Mouse (Mus musculus): ENCODE measurements at regions not wholly inside any gene's neighbourhood (a gene's known extent, or its start where the extent isn't known, plus 50 kb on each side); places are given as distances from the start of the nearest gene placed in this dataset.

DNA sequence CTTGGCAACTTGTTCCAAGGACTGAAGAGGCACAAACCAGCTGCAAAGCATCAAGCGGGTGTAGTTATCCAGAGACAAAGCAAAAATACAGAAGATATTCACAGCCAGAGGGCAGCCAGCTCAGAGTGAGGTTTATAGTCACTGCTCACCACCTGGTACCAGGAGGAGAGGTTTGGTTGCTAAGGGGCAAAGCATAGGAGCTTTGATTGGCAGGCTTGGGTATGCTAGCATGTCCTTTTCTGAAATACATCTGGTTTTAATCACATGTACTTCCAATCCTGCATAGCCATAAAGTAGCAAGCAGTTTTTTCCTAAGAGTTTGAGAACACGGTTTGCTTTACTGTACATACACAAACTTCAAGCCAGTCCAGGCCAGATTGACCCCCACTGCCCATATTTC lies 349.4 kb downstream of the Matn1 start:
- no peak for DNase-seq (ENCODE audit: low spot score)

DNA sequence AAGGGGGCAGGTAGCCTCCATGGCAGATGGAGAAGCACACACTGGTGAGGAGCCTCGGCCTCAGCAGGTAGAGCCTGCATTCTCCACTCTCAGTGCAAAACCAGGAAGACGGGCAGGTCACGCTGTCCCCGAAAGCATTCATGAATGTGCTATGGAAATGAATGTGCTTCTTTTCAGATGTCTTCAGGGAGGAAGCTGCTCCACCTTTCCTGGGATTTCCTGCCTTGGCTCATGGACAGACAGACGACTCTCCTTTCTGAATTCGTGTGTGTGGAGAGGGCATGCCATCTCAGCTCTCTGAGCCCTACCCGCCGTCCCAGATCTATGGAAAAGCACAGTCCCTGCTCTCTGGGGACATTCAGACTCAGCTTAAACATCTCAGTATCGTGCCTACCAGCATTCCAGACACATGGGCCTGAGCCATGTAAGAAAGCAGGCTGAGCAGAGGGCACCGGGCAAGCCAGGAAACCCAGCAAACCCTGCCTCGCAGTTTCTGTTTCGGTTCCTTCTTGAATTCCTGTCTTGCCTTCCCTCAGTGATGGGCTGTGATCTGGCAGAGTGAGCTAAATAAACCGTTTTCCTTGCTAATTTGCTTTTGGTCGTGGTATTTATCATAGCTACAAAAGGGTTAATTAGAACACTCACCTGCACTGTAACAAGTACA lies 354.0 kb downstream of the Matn1 start:
- DNase-seq (ENCODE audit: low spot score), result no peak

DNA sequence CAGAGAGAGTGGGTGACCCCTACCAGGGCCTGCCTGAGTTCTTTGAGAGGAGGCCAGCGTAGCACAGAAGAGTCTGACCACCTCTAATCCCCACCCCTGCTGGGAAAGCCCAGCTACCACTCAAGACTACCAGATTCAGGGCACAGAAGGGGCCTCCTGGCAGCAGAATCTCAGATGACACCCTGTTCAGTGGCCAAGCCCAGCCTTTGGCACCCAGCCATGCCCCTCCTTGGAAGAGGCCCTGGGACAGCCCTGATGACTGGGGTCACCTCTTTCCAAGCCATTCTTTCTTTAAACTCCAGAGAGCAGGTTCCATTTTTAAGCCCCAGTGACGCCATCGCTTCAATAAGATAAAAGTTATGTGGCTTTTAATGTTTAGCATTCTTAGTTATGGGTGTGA lies 359.8 kb downstream of the Matn1 start:
- no peak for DNase-seq (ENCODE audit: low spot score)

- no peak for DNase-seq (ENCODE audit: low spot score)
Observed at GRCm38 (mm10) chr4:131304361-131304777, 360.2 kb downstream of the Matn1 start.

DNA sequence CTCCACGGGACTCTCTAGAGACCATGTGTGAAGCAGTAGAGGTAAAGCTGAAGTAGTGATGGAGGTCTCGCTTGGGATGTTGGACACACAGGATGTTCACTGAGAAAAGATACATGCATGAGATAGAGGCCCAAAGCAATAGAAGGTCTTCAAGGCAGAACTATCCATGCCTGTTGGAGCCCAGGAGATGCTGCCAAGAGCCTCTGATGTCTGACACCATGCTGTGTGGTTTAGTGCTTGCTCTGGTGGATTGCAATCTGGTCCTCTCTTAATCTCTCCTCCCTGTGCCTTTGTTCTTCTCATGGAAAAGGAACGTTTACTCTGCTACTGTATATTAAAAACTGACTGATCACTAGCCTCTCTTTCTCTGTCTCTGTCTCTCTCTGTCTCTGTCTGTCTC lies 370.0 kb downstream of the Matn1 start:
- no peak for DNase-seq (ENCODE audit: low spot score)

GRCm38 (mm10) chr4:131316041-131316440 lies 371.9 kb downstream of the Matn1 start:
- DNase-seq (ENCODE audit: low spot score), result no peak

DNA sequence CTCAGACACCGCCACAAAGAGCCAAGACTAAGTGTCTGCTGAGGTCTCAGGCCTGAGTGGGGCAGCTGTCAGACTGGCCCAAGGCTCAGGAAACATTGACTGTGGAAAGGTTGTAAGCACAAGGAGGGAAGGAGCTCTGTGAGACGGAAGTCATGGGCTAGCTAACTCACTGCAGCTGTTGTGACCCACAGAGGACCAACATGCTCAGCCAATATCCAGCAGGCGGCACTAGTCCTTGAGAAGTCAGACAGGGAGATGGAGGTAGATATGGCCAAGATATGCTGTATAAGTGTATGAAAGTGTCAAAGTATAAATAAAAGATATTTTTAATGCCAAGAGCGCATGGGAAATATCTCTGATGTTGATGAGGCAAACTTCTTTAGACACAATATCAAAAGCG lies 378.1 kb downstream of the Matn1 start:
- DNase-seq (ENCODE audit: low spot score), result no peak

- no peak for DNase-seq (ENCODE audit: low spot score)
Observed at GRCm38 (mm10) chr4:131324486-131324885, 380.3 kb downstream of the Matn1 start.

GRCm38 (mm10) chr4:131325200-131325599 lies 381.0 kb downstream of the Matn1 start:
- DNase-seq (ENCODE audit: low spot score), result no peak

DNA sequence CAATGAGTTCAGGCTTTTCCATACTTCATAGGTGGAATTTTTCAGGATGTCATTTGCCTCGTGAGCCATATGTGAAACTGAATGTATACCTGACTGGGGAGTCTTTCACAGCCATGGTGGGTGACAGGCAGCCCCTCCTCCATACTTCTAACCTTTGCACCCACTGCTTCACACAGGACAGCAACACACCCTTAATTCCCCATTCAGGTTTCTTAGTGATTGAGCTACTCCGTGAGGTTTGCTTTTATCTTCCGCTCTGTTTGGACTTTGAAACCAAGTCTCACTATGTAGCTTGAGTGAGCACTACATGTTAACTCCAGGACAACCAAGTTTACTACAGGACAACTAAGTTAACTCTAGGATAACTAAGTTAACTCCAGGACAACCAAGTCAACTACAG lies 381.4 kb downstream of the Matn1 start:
- no peak for DNase-seq (ENCODE audit: low spot score)

- DNase-seq (ENCODE audit: low spot score), result no peak
Observed at GRCm38 (mm10) chr4:131329398-131329797, 385.2 kb downstream of the Matn1 start.

DNA sequence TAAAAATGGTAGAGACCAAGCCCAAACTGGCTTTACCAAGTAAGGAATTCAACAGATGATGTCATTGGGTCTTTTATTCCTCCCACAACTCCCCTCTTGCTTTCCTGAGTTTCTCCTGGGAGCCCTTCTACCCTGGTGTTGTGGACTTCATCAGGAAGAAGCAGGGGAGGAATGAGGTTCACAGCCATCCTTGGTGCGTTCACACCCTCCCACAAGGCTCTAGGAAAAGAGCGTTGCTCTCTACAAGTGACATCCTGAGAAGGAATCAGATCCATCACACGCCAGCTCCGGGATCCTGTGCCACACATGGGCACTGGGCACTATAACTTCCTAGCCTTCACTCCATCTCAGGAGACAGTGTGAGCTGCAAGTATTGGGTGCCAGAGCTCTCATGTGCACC lies 387.5 kb downstream of the Matn1 start:
- no peak for DNase-seq (ENCODE audit: low spot score)

- no peak for DNase-seq (ENCODE audit: low spot score)
Observed at GRCm38 (mm10) chr4:131336801-131337200, 392.6 kb downstream of the Matn1 start.

GRCm38 (mm10) chr4:131340993-131341695 lies 397.0 kb downstream of the Matn1 start:
- DNase-seq (ENCODE audit: low spot score), result no peak

- no peak for DNase-seq (ENCODE audit: low spot score)
Observed at GRCm38 (mm10) chr4:131346727-131347126, 402.5 kb downstream of the Matn1 start.

- DNase-seq (ENCODE audit: low spot score), result no peak
Observed at GRCm38 (mm10) chr4:131350268-131350667, 406.1 kb downstream of the Matn1 start.

DNA sequence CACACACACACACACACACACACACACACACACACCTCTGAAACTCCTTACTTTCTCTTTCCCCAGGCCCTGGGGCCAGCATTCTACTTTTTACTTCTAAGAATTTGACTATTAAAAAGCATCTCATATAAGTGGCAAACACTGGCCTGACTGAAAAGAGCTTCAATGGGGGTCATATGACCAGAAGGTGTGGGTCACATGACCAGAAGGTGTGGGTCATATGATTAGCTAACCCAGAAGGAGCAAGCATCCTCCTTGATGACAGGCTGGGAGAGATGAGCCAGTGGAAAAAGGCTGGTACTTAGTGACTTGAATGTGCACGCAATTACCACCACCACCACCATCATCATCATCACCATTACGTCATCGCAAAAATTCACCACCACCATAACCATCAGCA lies 410.7 kb downstream of the Matn1 start:
- DNase-seq (ENCODE audit: low spot score), result no peak

DNA sequence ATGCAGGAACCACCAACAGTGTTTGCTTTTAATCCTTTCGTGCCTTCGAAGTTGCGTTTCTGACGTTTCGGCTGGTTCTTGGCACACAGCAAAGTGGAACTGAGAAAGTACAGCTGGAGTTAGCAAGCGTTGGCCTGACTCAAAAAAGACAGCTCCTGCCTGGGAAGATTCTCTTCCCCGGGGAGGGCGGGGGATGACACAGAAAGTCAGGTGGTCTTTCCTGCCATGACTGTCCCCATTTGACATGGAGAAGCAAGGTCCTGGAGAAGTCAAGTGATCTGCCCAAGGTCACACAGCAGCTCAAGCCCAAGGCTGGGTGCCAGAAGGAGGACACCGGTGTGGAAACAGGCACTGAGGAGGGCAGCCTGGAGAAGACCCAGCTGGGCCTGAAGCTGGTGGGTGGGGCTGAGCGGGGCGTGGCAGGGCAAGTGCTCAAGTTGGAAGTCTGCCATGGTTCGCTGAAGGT lies 411.4 kb downstream of the Matn1 start:
- DNase-seq (ENCODE audit: low spot score), result no peak

DNA sequence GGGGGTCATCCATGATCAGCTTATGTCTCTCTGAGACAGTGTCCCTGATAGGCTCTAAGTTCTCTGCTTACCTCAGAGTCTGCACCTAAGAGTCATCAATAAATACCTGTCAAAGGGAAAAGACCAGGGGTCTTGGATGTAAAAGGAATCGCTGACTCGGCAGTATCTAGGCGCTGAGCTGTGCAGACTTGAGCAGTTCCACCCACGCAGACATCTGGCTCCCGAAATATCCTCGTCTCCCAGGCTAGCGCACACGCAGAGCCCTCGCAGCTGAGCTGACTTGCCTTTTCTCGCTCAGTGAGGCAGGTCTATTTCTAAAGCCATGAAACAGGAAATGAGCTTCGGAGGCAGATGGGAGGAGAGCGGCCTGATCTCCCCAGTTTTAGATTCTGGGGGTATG lies 412.1 kb downstream of the Matn1 start:
- DNase-seq (ENCODE audit: low spot score), result no peak

DNA sequence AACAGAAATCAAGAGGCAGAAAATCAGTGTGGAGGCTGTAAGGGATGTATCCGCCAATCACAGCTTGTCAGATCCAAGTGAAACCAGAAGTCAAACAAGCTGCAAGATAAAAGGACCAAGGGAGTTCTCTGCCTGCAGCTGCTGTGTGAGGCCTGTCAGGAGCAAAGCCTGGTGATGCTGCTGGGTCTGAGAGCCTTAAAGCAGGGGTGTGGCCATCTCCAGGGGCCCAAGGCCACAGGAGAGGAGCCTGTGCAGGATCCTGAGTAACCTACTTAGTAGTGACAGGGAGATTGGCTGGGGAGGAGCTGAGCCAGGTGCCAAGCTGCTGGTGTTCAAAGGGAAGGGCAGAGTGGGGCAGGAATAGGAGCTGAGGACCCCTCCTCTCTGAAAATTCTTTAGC lies 418.8 kb downstream of the Matn1 start:
- DNase-seq (ENCODE audit: low spot score), result no peak

DNA sequence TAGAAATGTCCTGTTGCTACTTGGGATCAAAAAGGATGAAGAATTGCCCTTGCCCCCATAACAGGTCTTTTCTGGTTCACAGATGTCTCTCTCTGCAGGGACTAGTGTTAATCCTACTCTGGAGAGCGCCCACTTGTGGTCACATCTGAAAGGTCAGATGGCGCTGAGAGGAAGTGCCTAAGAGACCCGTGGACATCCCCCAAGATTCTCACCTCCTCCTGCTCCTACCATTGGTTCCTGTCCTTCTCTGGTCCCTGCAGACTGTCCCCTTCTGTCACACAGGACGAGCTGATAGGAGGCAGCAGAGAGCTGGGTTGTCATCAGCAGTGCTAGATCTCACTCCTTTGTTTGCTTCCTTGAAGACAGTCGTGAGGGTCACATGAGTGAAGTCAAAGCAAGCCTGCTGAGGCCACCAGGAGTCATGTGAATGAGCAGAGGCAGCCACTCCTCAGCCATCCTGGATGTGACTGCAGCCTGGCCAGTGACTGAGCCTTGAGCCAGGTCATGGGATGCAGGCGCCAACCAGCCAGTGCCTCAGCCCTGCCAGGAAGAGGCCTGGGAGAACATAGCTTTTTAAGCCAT lies 420.6 kb downstream of the Matn1 start:
- DNase-seq (ENCODE audit: low spot score), result no peak

DNA sequence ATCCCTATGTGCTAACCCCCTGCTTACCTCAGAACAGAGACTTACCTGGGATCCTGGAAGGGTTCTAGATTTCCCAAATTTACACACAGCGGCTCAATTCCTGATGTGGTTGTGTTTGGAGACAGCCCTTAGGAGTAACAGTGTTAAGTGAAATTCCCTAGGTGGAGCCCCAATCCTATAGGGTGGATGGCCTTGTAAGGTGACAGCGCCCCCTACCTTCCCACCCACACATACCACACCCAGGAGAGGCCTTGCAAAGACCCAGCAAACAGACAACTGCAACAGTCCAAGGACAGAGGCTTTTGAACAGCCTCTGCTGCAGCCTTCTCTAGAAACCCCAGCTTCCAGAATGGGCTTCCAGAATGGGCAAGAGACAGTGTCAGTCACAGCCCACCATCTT lies 421.8 kb downstream of the Matn1 start:
- DNase-seq (ENCODE audit: low spot score), result no peak

- no peak for DNase-seq (ENCODE audit: low spot score)
Observed at GRCm38 (mm10) chr4:131366656-131367055, 422.5 kb downstream of the Matn1 start.

Measured in MN1 (cell line).